Mouse (Mus musculus): ENCODE measurements around the gene Mtfr1l. TPM values are rescaled to one million over a fixed set of nuclear protein-coding genes. Genes with fewer than 3 reads are reported as not detected.

The Mtfr1l gene
- total and polyA plus RNA-seq, 3 experiments: 52.0 to 88.3 TPM; not detected in 1

GRCm38 (mm10) chr4:134510845-134511411, 24.3 kb downstream of the Mtfr1l start, which contains the start of gene Aunip:
TSS of gene Aunip (plus strand) at chr4:134510999.
- Histone ChIP-seq H3K9me3 (replicated peaks; ENCODE audit: insufficient read depth, low read length) (no peaks in the 10 kb centered on the region), H3K4me1 (ENCODE audit: control insufficient read depth in 1 of 2, insufficient read depth in 2 of 2, low read length in 2 of 2) (peaks cover 16 to 23% of the 10 kb centered on the region in 2 experiments), H3K36me3 (ENCODE audit: control insufficient read depth in 1 of 2, insufficient read depth in 2 of 2, low read length in 2 of 2) (peaks cover 0 to 20% of the 10 kb centered on the region in 2 experiments; a peak in 3 of 4 replicates), H3K79me2 (ENCODE audit: control insufficient read depth, insufficient read depth, low read length, poor library complexity) (peaks cover 24% of the 10 kb centered on the region), H3K4me3 (ENCODE audit: control insufficient read depth in 1 of 2, insufficient read depth in 1 of 2, low read depth in 2 of 2, low read length in 2 of 2) (peak within 1 kb of the TSS; percentile 73 to 80), H3K27ac (ENCODE audit: control insufficient read depth, low read depth, low read length) (peak within 1 kb of the TSS; percentile 43), H3K9ac (ENCODE audit: control insufficient read depth, low read depth, low read length, poor library complexity, severe bottlenecking) (peak within 1 kb of the TSS; percentile 77), H3K27me3 (ENCODE audit: control insufficient read depth in 1 of 2, insufficient read depth in 2 of 2, low read length in 2 of 2) (no peaks in the 10 kb centered on the region)
- peak; percentile 93 for DNase-seq (ENCODE audit: low read depth, low spot score)
- TF ChIP-seq NELFE (IDR thresholded peaks at IDR 0.05; ENCODE audit: low read depth, low read length): peak; percentile 62
- TF ChIP-seq ZMIZ1 (IDR thresholded peaks at IDR 0.05; ENCODE audit: low read depth, low read length): no peak
- peak; percentile 25; the same call in 1 of the 2 replicates for TF ChIP-seq MAX (IDR thresholded peaks at IDR 0.05; ENCODE audit: low read length)
- no peak for TF ChIP-seq EP300 (IDR thresholded peaks at IDR 0.05; ENCODE audit: low read depth in 1 of 2, low read length in 2 of 2)
- peak; percentile 86 to 88 for TF ChIP-seq POLR2A (IDR thresholded peaks at IDR 0.05; ENCODE audit: control insufficient read depth in 1 of 2, insufficient read depth in 1 of 2, low read depth in 1 of 2, low read length in 2 of 2, poor library complexity in 1 of 2)
- peak; percentile 58 for TF ChIP-seq HCFC1 (IDR thresholded peaks at IDR 0.05; ENCODE audit: low read depth, low read length)
- no peak for TF ChIP-seq ZNF384 (IDR thresholded peaks at IDR 0.05; ENCODE audit: low read depth, low read length)
- TF ChIP-seq MXI1 (IDR thresholded peaks at IDR 0.05; ENCODE audit: low read depth, low read length): 0 out of 2 replicates have a peak, but pooled peaks have one; percentile 10
- peak; percentile 78; the same call in 1 of the 2 replicates for TF ChIP-seq E2F4 (IDR thresholded peaks at IDR 0.05; ENCODE audit: borderline replicate concordance, low read depth, low read length)

GRCm38 (mm10) chr4:134510396-134510795, 24.8 kb downstream of the Mtfr1l start:
- Histone ChIP-seq H3K9me3 (replicated peaks; ENCODE audit: insufficient read depth, low read length) (no peaks in the 10 kb centered on the region), H3K79me2 (ENCODE audit: control insufficient read depth, insufficient read depth, low read length, poor library complexity) (peaks cover 23% of the 10 kb centered on the region), H3K36me3 (ENCODE audit: control insufficient read depth in 1 of 2, insufficient read depth in 2 of 2, low read length in 2 of 2) (peaks cover 0 to 23% of the 10 kb centered on the region in 2 experiments; a peak in 3 of 4 replicates), H3K27me3 (ENCODE audit: control insufficient read depth in 1 of 2, insufficient read depth in 2 of 2, low read length in 2 of 2) (no peaks in the 10 kb centered on the region), H3K4me3 (ENCODE audit: control insufficient read depth in 1 of 2, insufficient read depth in 1 of 2, low read depth in 2 of 2, low read length in 2 of 2) (peak overlapping the region in 1 of 2 experiments; percentile 44; a peak in 1 of 4 replicates), H3K4me1 (ENCODE audit: control insufficient read depth in 1 of 2, insufficient read depth in 2 of 2, low read length in 2 of 2) (peaks cover 15 to 27% of the 10 kb centered on the region in 2 experiments), H3K9ac (ENCODE audit: control insufficient read depth, low read depth, low read length, poor library complexity, severe bottlenecking) (no peak overlapping the region), H3K27ac (ENCODE audit: control insufficient read depth, low read depth, low read length) (no peak overlapping the region)
- no peak for DNase-seq (ENCODE audit: low read depth, low spot score)
- no peak for TF ChIP-seq MEF2A (IDR thresholded peaks at IDR 0.05; ENCODE audit: extremely low read depth, insufficient replicate concordance, low read depth, low read length, poor library complexity, severe bottlenecking)
- no peak for TF ChIP-seq RAD21 (IDR thresholded peaks at IDR 0.05; ENCODE audit: low read depth, low read length)
- no peak for TF ChIP-seq MAX (IDR thresholded peaks at IDR 0.05; ENCODE audit: low read length)
- TF ChIP-seq MAZ (IDR thresholded peaks at IDR 0.05; ENCODE audit: low read depth, low read length): no peak
- TF ChIP-seq UBTF (IDR thresholded peaks at IDR 0.05; ENCODE audit: borderline replicate concordance, insufficient read depth, low read depth, low read length): no peak
- no peak for TF ChIP-seq ETS1 (IDR thresholded peaks at IDR 0.05; ENCODE audit: low read depth, low read length)
- no peak for TF ChIP-seq POLR2AphosphoS2 (IDR thresholded peaks at IDR 0.05; ENCODE audit: low read length)
- no peak for TF ChIP-seq TCF12 (IDR thresholded peaks at IDR 0.05; ENCODE audit: low read depth, low read length)
- no peak for TF ChIP-seq MAFK (IDR thresholded peaks at IDR 0.05; ENCODE audit: borderline replicate concordance, low read depth, low read length)
- no peak for TF ChIP-seq RCOR1 (IDR thresholded peaks at IDR 0.05; ENCODE audit: low read depth, low read length)
- no peak for TF ChIP-seq GABPA (IDR thresholded peaks at IDR 0.05; ENCODE audit: low read depth, low read length)
- TF ChIP-seq E2F4 (IDR thresholded peaks at IDR 0.05; ENCODE audit: borderline replicate concordance, low read depth, low read length): no peak
- TF ChIP-seq USF2 (IDR thresholded peaks at IDR 0.05; ENCODE audit: borderline replicate concordance in 1 of 2, insufficient read depth in 1 of 2, low read depth in 1 of 2, low read length in 2 of 2): no peak
- TF ChIP-seq GATA1 (IDR thresholded peaks at IDR 0.05; ENCODE audit: low read depth, low read length): no peak
- TF ChIP-seq CHD2 (IDR thresholded peaks at IDR 0.05; ENCODE audit: low read length): no peak
- TF ChIP-seq SIN3A (IDR thresholded peaks at IDR 0.05; ENCODE audit: low read length): no peak
- no peak for TF ChIP-seq BHLHE40 (IDR thresholded peaks at IDR 0.05; ENCODE audit: borderline replicate concordance, low read depth, low read length)
- TF ChIP-seq KAT2A (conservative IDR thresholded peaks at IDR 0.05; ENCODE audit: low read depth, low read length): no peak

Measured in MEL (cell line).